Mouse (Mus musculus) CH12.LX (cell line): ENCODE measurements around the gene Nprl3. TPM values are rescaled to one million over a fixed set of nuclear protein-coding genes. Genes with fewer than 3 reads are reported as not detected.

Experiments used
- DNase-seq: peaks from one replicate; pipeline ENCODE4 v3.0.0-alpha.2; 2013; ENCODE audit errors: extremely low read depth
- H3K27ac ChIP-seq: 2 replicates; pipeline ENCODE4 v1.5.1; 2012; ENCODE audit warnings: low read depth, mild to moderate bottlenecking, control low read depth, moderate library complexity; ENCODE audit not compliant: insufficient read depth
- H3K27me3 ChIP-seq: replicated peaks from 2 replicates; pipeline ENCODE3; 2012; ENCODE audit warnings: inconsistent platforms
- H3K36me3 ChIP-seq, 2 experiments: replicated peaks in 1 of 2; 2 replicates each; pipeline versions ENCODE3 to v1.6.1; 2012; ENCODE audit warnings: inconsistent platforms in 1 of 2, low read length in 1 of 2, mild to moderate bottlenecking in 1 of 2, mixed read lengths in 1 of 2, moderate library complexity in 1 of 2; ENCODE audit not compliant: control insufficient read depth in 1 of 2, insufficient read depth in 1 of 2
- H3K4me1 ChIP-seq, 2 experiments: 2 replicates each; pipeline ENCODE4 v1.6.1; 2012; ENCODE audit warnings: inconsistent platforms in 1 of 2, moderate library complexity in 1 of 2; ENCODE audit not compliant: insufficient read depth in 2 of 2, control insufficient read depth in 1 of 2
- H3K4me2 ChIP-seq: 2 replicates; pipeline ENCODE4 v1.6.1; 2012; ENCODE audit warnings: low read depth, mild to moderate bottlenecking, control low read depth; ENCODE audit not compliant: poor library complexity, insufficient read depth, severe bottlenecking
- H3K4me3 ChIP-seq, 3 experiments: fragments of 150-350 bp in 1 of 3; sonication (generic) in 1 of 3; replicated peaks in 1 of 3; 2 replicates each; pipeline versions ENCODE3 to v1.5.1; 2011 to 2012; ENCODE audit warnings: low read depth in 2 of 3, low read length in 2 of 3, mild to moderate bottlenecking in 2 of 3, moderate library complexity in 2 of 3, control low read depth in 1 of 3, improper control_type of control experiment in 1 of 3, inconsistent platforms in 1 of 3, mixed read lengths in 1 of 3; ENCODE audit not compliant: poor library complexity in 1 of 3
- H3K79me2 ChIP-seq: replicated peaks from 2 replicates; pipeline ENCODE4 v1.6.1; 2012; ENCODE audit warnings: mild to moderate bottlenecking, moderate library complexity; ENCODE audit not compliant: control insufficient read depth, poor library complexity, insufficient read depth, severe bottlenecking; ENCODE audit errors: extremely low read depth
- H3K9ac ChIP-seq: 2 replicates; pipeline ENCODE4 v1.6.1; 2012; ENCODE audit warnings: low read depth, mild to moderate bottlenecking, control low read depth, moderate library complexity; ENCODE audit not compliant: insufficient read depth
- H3K9me3 ChIP-seq: replicated peaks from 2 replicates; pipeline ENCODE3; 2012; ENCODE audit warnings: low read length, inconsistent platforms, mixed read lengths
- CTCF ChIP-seq, 2 experiments: IDR thresholded peaks in 1 of 2; conservative IDR thresholded peaks in 1 of 2; 2 replicates each; pipeline ENCODE4 v1.5.1; 2011 to 2012; ENCODE audit warnings: low read depth in 2 of 2, low read length in 2 of 2, improper control_type of control experiment in 1 of 2, inconsistent platforms in 1 of 2, mild to moderate bottlenecking in 1 of 2, moderate library complexity in 1 of 2
- ELF1 ChIP-seq: IDR thresholded peaks from 2 replicates; pipeline ENCODE4 v1.6.1; 2014; ENCODE audit warnings: low read depth, mild to moderate bottlenecking, inconsistent platforms, low read length, improper control_type of control experiment
- EP300 ChIP-seq: IDR thresholded peaks from 2 replicates; pipeline ENCODE4 v1.6.1; 2011; ENCODE audit warnings: low read length, improper control_type of control experiment
- ETS1 ChIP-seq: conservative IDR thresholded peaks from 2 replicates; pipeline ENCODE4 v1.6.1; 2012; ENCODE audit warnings: low read depth, mild to moderate bottlenecking, inconsistent platforms, low read length, improper control_type of control experiment, moderate library complexity
- IRF4 ChIP-seq: IDR thresholded peaks from 2 replicates; pipeline ENCODE4 v1.6.1; 2014; ENCODE audit warnings: low read depth, mild to moderate bottlenecking, inconsistent platforms, low read length, improper control_type of control experiment
- MAFK ChIP-seq: IDR thresholded peaks from 2 replicates; pipeline ENCODE4 v1.6.1; 2011; ENCODE audit warnings: low read length, improper control_type of control experiment; ENCODE audit not compliant: insufficient replicate concordance
- MAX ChIP-seq: IDR thresholded peaks from 2 replicates; pipeline ENCODE4 v1.6.1; 2011; ENCODE audit warnings: low read length, improper control_type of control experiment
- MAZ ChIP-seq: IDR thresholded peaks from 2 replicates; pipeline ENCODE4 v1.6.1; 2012; ENCODE audit warnings: low read depth, mild to moderate bottlenecking, inconsistent platforms, low read length, improper control_type of control experiment, moderate library complexity
- MEF2A ChIP-seq: IDR thresholded peaks from 2 replicates; pipeline ENCODE4 v1.6.1; 2014; ENCODE audit warnings: low read depth, mild to moderate bottlenecking, inconsistent platforms, low read length, improper control_type of control experiment, borderline replicate concordance
- NELFE ChIP-seq: IDR thresholded peaks from 2 replicates; pipeline ENCODE4 v1.6.1; 2011; ENCODE audit warnings: low read depth, low read length, improper control_type of control experiment
- NRF1 ChIP-seq: IDR thresholded peaks from 2 replicates; pipeline ENCODE4 v1.6.1; 2014; ENCODE audit warnings: low read depth, mild to moderate bottlenecking, inconsistent platforms, low read length, improper control_type of control experiment, moderate library complexity
- RAD21 ChIP-seq: IDR thresholded peaks from 2 replicates; pipeline ENCODE4 v1.6.1; 2011; ENCODE audit warnings: low read depth, mild to moderate bottlenecking, low read length, improper control_type of control experiment, moderate library complexity
- USF1 ChIP-seq: IDR thresholded peaks from 2 replicates; pipeline ENCODE4 v1.6.1; 2014; ENCODE audit warnings: low read depth, mild to moderate bottlenecking, inconsistent platforms, low read length, improper control_type of control experiment
- dilution Hi-C: fragments of 300-500 bp; cut with MboI; formaldehyde crosslinking; loops from 2 replicates; pipeline ENCODE4 v1.14.3; 2020; ENCODE audit warnings: low sequenced_read_pairs; ENCODE audit not compliant: extremely low pct_unique_long_range_greater_than_20kb, extremely low pct_ligation_motif_present
- in situ Hi-C: fragments of 300-500 bp; cut with MboI; formaldehyde crosslinking; loops from 3 replicates; pipeline ENCODE4 v1.14.3; 2019; ENCODE audit warnings: low sequenced_read_pairs, low pct_ligation_motif_present, low pct_unique_long_range_greater_than_20kb, mixed read lengths
- polyA plus RNA-seq: library from polyadenylated mRNA; unstranded; fragments of >175 nt; gene quantifications from 2 replicates; pipeline ENCODE4 v1.2.1, GENCODE M21; 2012; ENCODE audit warnings: low read depth; ENCODE audit not compliant: insufficient read length
- total RNA-seq, 2 experiments: library from RNA; depleted of rRNA; stranded (reverse); fragments of 300-350 nt in 1 of 2; fragments of >200 nt in 1 of 2; gene quantifications; 2 replicates each; pipeline ENCODE4 v1.2.3; 2012 to 2014

Gene Nprl3
- total and polyA plus RNA-seq, 3 experiments: 47.9 to 79.8 (median 51.7) TPM

DNA sequence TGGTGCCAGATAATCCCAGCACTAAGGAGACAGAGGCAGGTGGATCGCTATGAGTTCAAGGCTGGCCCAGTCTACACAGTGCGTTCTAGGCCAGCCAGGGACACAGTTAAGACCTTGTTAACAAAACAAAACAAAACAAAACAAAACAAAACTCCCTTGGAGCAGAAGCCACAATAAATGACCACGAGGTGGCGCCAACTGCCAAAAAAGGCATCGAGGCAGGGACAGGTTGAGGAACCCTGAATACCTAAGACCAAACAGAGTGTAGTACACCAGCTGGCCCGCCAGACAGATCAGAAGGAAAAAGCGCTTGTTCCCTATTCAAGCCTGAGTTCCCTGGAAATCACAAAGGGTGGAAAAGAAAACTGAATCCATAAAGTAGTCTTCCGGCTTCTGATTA lies 50.7 kb downstream of the Nprl3 start (continued):
- no peak for TF ChIP-seq MAFK
- no peak for TF ChIP-seq USF1
- peak; percentile 50 to 97 for TF ChIP-seq CTCF (conservative IDR thresholded peaks at IDR 0.05 in 1 of 2, IDR thresholded peaks at IDR 0.05 in 1 of 2; ENCODE audit: low read depth in 2 of 2, low read length in 2 of 2)
- peak; percentile 27; the same call in 1 of the 2 replicates for TF ChIP-seq MEF2A
- no peak for TF ChIP-seq MAX
- TF ChIP-seq MAZ: no peak
- no peak for TF ChIP-seq EP300

DNA sequence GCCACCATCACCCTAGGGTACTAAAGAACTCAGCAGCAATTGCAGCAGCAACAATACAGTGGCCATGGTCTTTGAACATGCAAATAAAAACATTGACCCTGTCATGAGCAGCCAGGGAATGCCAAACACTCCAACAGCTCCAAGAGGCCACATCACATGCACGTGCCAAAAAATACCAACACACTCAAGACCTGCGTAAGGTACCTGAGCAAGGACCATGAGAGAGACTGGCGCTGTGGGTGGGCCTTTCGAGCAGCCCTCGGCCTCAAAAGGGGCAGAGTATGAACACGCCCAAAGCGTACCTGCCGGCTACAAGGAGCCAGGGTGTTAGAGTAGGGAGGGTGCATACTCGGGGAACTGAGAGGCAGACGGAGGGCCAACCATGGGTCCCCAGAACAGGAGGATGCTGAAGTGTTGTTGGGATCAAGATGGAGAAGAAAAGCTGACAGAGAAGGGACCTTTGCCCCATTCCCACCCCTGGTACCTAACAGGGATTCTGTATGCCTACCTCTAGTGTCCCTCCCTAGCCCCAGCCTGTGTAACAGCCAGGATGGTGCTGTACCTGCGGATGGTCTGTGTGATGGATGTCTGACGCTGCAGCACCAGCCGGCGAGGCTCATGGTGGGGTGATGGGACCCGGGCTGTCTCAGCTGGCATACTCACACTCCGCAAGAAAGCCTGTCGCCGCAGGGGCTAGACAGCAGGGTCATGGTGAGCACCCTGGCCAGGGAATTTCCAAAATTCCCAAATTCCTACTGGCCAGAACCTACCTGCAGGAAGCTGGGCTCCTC lies 51.9 kb downstream of the Nprl3 start:
- no peaks in the 10 kb centered on the region for H3K27me3 ChIP-seq
- no peak overlapping the region for H3K4me2 ChIP-seq
- no peak overlapping the region for H3K27ac ChIP-seq
- no peak for TF ChIP-seq ELF1
- no peak for TF ChIP-seq CTCF (conservative IDR thresholded peaks at IDR 0.05 in 1 of 2, IDR thresholded peaks at IDR 0.05 in 1 of 2; ENCODE audit: low read depth in 2 of 2, low read length in 2 of 2)
- no peaks in the 10 kb centered on the region for H3K79me2 ChIP-seq
- H3K9ac ChIP-seq: no peak overlapping the region
- H3K4me3 ChIP-seq: no peak overlapping the region
- DNase-seq: no peak
- H3K36me3 ChIP-seq: peaks cover 51 to 85% of the 10 kb centered on the region in 2 experiments
- no peaks in the 10 kb centered on the region for H3K9me3 ChIP-seq
- dilution Hi-C loops (no loop called here), in situ Hi-C loops (no loop called here)
- peaks cover under 1 to 35% of the 10 kb centered on the region in 2 experiments; a peak in 3 of 4 replicates for H3K4me1 ChIP-seq

DNA sequence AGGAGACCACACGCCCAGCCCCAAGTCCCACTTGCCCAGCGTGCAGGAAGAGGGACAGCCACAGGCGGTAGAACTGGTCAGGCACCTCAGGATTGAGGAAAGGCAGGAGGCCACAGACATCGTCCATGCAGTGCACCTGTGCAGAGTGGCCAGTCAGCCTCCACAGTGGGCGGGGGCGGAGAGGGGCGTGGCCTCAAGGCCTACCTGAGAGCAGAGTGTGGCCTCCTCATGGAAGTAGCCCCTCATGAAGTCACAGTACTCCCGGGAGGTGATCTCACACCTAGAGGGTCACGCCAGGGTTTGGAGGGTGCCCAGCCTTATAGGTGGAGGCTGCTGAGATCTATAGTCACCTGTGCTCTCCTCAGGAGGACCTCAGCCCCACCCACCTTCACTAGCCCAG lies 56.9 kb downstream of the Nprl3 start:
- Histone ChIP-seq H3K27ac (no peak overlapping the region), H3K27me3 (no peaks in the 10 kb centered on the region), H3K9me3 (no peaks in the 10 kb centered on the region), H3K4me3 (no peak overlapping the region), H3K36me3 (peaks cover 82 to 92% of the 10 kb centered on the region in 2 experiments), H3K79me2 (no peaks in the 10 kb centered on the region), H3K9ac (no peak overlapping the region), H3K4me2 (no peak overlapping the region), H3K4me1 (peaks cover 4 to 13% of the 10 kb centered on the region in 2 experiments; a peak in 3 of 4 replicates)
- in situ Hi-C loops: no loop called here
- dilution Hi-C loops: no loop called here
- TF ChIP-seq IRF4 (no peak), NRF1 (no peak), NELFE (no peak), MAFK (no peak), ETS1 (no peak), RAD21 (no peak)
- DNase-seq: no peak
